Mouse (Mus musculus) kidney, adult 2 months (tissue): ENCODE results near the gene Cdip1. TPM values are rescaled to one million over a fixed set of nuclear protein-coding genes. Genes with fewer than 3 reads are reported as not detected.

Experiments used
- DNase-seq: peaks from one replicate; pipeline ENCODE4 v3.0.0; 2021
- H3K27ac ChIP-seq: fragments of 200-500 bp; 2 replicates; pipeline ENCODE4 v1.5.1; 2012; ENCODE audit warnings: low read depth, low read length, control low read depth, inconsistent platforms; ENCODE audit not compliant: insufficient read depth
- H3K27me3 ChIP-seq: fragments of 200-500 bp; replicated peaks from 2 replicates; pipeline ENCODE4 v1.6.1; 2012; ENCODE audit warnings: mild to moderate bottlenecking, moderate library complexity, low read length, inconsistent platforms; ENCODE audit not compliant: control insufficient read depth, insufficient read depth
- H3K36me3 ChIP-seq: fragments of 200-500 bp; 2 replicates; pipeline ENCODE4 v1.6.1; 2012; ENCODE audit warnings: mild to moderate bottlenecking, moderate library complexity, low read length, inconsistent platforms; ENCODE audit not compliant: control insufficient read depth, insufficient read depth
- H3K4me1 ChIP-seq: fragments of 200-500 bp; 2 replicates; pipeline ENCODE4 v1.6.1; 2011; ENCODE audit warnings: low read length; ENCODE audit not compliant: control insufficient read depth, insufficient read depth
- H3K4me3 ChIP-seq: fragments of 200-500 bp; 2 replicates; pipeline ENCODE4 v1.5.1; 2011; ENCODE audit warnings: mild to moderate bottlenecking, low read depth, low read length, control low read depth; ENCODE audit not compliant: insufficient read depth
- CTCF ChIP-seq: fragments of 200-500 bp; conservative IDR thresholded peaks from 2 replicates; pipeline ENCODE4 v1.5.1; 2011; ENCODE audit warnings: low read depth, mild to moderate bottlenecking, control low read depth, low read length, moderate library complexity, mixed read lengths; ENCODE audit not compliant: insufficient read depth, insufficient read length
- POLR2A ChIP-seq: fragments of 200-500 bp; IDR thresholded peaks from one replicate; pipeline ENCODE4 v1.6.1; 2011; ENCODE audit warnings: low read depth, low read length, control low read depth
- WGBS: fragments of 180-500 bp; shearing (Covaris S2); methylation state at CpG from one replicate; pipeline ENCODE4 v1.1.7; 2018; 5-methylcytosine and 5-hydroxymethylcytosine counted together
- polyA plus RNA-seq: library from polyadenylated mRNA; depleted of rRNA; stranded (reverse); fragments of >200 nt; gene quantifications from 2 replicates; pipeline ENCODE4 v1.2.3, GENCODE M21; 2012

The Cdip1 gene
- polyA plus RNA-seq, 1 experiment, result 83.2 TPM

GRCm38 (mm10) chr16:4742186-4742585 lies 47.9 kb downstream of the Cdip1 start:
- no peaks in the 10 kb centered on the region for H3K36me3 ChIP-seq
- H3K27ac ChIP-seq, result no peak overlapping the region
- H3K4me1 ChIP-seq, result no peaks in the 10 kb centered on the region; the same call in 1 of the 2 replicates
- no peak for TF ChIP-seq POLR2A
- no peak for TF ChIP-seq CTCF
- no peak for DNase-seq
- no peaks in the 10 kb centered on the region for H3K27me3 ChIP-seq
- H3K4me3 ChIP-seq, result no peak overlapping the region
- 97% methylated on average over 1 of the region's 1 CpGs for WGBS

- no peak overlapping the region for H3K27ac ChIP-seq
- no peaks in the 10 kb centered on the region for H3K27me3 ChIP-seq
- H3K4me1 ChIP-seq, result peaks cover 13% of the 10 kb centered on the region
- WGBS, result 82% methylated on average over 2 of the region's 2 CpGs
- no peaks in the 10 kb centered on the region for H3K36me3 ChIP-seq
- H3K4me3 ChIP-seq, result no peak overlapping the region
- TF ChIP-seq CTCF (no peak), POLR2A (no peak)
- DNase-seq, result no peak
These were observed 50.1 kb downstream of the Cdip1 start for GRCm38 (mm10) chr16:4739994-4740393.

GRCm38 (mm10) chr16:4736262-4736661 lies 53.8 kb downstream of the Cdip1 start:
- Histone ChIP-seq H3K36me3 (no peaks in the 10 kb centered on the region), H3K4me3 (no peak overlapping the region), H3K27me3 (no peaks in the 10 kb centered on the region), H3K27ac (peak overlapping the region; percentile 71), H3K4me1 (peaks cover 16% of the 10 kb centered on the region)
- 40% methylated on average over 2 of the region's 2 CpGs for WGBS
- DNase-seq, result peak; percentile 44
- TF ChIP-seq POLR2A (no peak), CTCF (no peak)

GRCm38 (mm10) chr16:4730776-4731358 lies 59.2 kb downstream of the Cdip1 start:
- H3K4me3 ChIP-seq, result no peak overlapping the region
- no peaks in the 10 kb centered on the region for H3K36me3 ChIP-seq
- no peak overlapping the region for H3K27ac ChIP-seq
- peaks cover 11% of the 10 kb centered on the region for H3K4me1 ChIP-seq
- TF ChIP-seq POLR2A (no peak), CTCF (no peak)
- H3K27me3 ChIP-seq, result no peaks in the 10 kb centered on the region
- WGBS, result 55% methylated on average over 3 of the region's 3 CpGs
- DNase-seq, result no peak

- Histone ChIP-seq H3K27ac (no peak overlapping the region), H3K4me3 (no peak overlapping the region), H3K27me3 (no peaks in the 10 kb centered on the region), H3K36me3 (no peaks in the 10 kb centered on the region), H3K4me1 (0 out of 2 replicates have a peak, but pooled peaks cover 3% of the 10 kb centered on the region)
- TF ChIP-seq CTCF (no peak), POLR2A (no peak)
- DNase-seq, result peak; percentile 24
- WGBS, result 17% methylated on average over 1 of the region's 1 CpGs
These were observed 62.1 kb downstream of the Cdip1 start for GRCm38 (mm10) chr16:4727963-4728362.

GRCm38 (mm10) chr16:4727526-4727925 lies 62.6 kb downstream of the Cdip1 start:
- no peak overlapping the region for H3K4me3 ChIP-seq
- H3K27me3 ChIP-seq, result no peaks in the 10 kb centered on the region
- TF ChIP-seq CTCF (no peak), POLR2A (no peak)
- no peak for DNase-seq
- H3K36me3 ChIP-seq, result no peaks in the 10 kb centered on the region
- 0 out of 2 replicates have a peak, but pooled peaks cover 3% of the 10 kb centered on the region for H3K4me1 ChIP-seq
- 91% methylated on average over 1 of the region's 1 CpGs for WGBS
- no peak overlapping the region for H3K27ac ChIP-seq

GRCm38 (mm10) chr16:4726528-4727128 lies 63.5 kb downstream of the Cdip1 start:
- Histone ChIP-seq H3K27me3 (no peaks in the 10 kb centered on the region), H3K27ac (peak overlapping the region; percentile 97), H3K36me3 (no peaks in the 10 kb centered on the region), H3K4me3 (peak overlapping the region; percentile 95), H3K4me1 (0 out of 2 replicates have a peak, but pooled peaks cover 3% of the 10 kb centered on the region)
- TF ChIP-seq CTCF (no peak), POLR2A (no peak)
- peak; percentile 66 for DNase-seq
- WGBS, result 1% methylated on average over 40 of the region's 40 CpGs
